Mouse (Mus musculus) stomach, postnatal 0 days (tissue): ENCODE data around the gene Ankar.

ENCODE experiments used
- CTCF ChIP-seq: IDR thresholded peaks from 2 replicates; pipeline ENCODE4 v1.5.1; 2016; ENCODE audit warnings: antibody characterized with exemption, low read depth, mild to moderate bottlenecking, moderate library complexity
- EP300 ChIP-seq: optimal IDR thresholded peaks from 2 replicates; pipeline ENCODE3; 2016; ENCODE audit warnings: antibody characterized with exemption

- TF ChIP-seq EP300 (no peak), CTCF (no peak)
Observed at GRCm38 (mm10) chr1:72715593-72716361, 15.4 kb upstream of the Ankar start.
